Mouse (Mus musculus) heart, adult 11 months (tissue): ENCODE measurements around the gene Asxl1.
"Not testable (repeated sequence)": the region's sequence is repeated elsewhere in the genome, so short reads cannot be mapped to it uniquely, and the experiment has no call there.

Experiments used
- DNase-seq: peaks from one replicate; pipeline ENCODE4 v3.0.0; 2022

Asxl1 gene

GRCm38 (mm10) chr2:153346221-153347182 is 873 bp downstream of the Asxl1 start:
- peak; percentile 98 for DNase-seq

GRCm38 (mm10) chr2:153347183-153347781 is 1.7 kb downstream of the Asxl1 start:
- DNase-seq = peak; percentile 53

DNA sequence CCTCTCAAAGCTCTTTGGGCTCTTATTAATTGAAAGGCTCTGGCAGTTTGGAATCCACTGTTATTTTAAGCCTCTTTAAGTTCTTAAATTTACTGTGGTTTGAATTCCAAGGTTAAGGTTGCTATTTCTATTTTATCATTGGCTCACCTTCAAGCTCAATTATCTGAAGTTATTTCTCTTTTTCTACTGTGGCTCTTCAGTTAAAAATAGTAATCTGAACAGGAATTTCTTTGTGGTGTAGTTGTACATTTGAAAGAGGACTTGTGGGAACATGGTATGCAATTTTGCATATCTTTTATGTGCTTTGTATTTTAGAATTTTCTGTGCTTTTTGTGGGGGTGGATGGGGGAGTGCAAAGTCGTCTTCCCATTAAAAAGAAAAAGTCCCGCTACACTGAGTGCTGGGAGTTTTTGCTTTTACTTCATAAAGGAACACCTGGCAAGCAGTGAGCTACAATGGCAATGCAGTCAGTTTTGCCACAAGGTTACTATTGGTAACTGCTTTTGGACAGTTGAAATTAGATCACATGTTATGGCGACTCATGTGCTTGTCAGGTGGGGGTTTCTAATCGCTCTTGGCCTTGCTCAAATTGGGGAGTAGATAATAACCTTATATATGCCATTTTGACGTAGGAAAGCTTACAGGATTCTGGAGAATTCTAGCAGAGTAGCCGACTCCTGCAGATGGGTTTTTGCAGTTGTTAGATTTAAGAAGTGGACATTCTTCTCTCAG is 2.6 kb downstream of the Asxl1 start:
- no peak for DNase-seq

GRCm38 (mm10) chr2:153350552-153351181 is 5.0 kb downstream of the Asxl1 start:
- DNase-seq = no peak

DNA sequence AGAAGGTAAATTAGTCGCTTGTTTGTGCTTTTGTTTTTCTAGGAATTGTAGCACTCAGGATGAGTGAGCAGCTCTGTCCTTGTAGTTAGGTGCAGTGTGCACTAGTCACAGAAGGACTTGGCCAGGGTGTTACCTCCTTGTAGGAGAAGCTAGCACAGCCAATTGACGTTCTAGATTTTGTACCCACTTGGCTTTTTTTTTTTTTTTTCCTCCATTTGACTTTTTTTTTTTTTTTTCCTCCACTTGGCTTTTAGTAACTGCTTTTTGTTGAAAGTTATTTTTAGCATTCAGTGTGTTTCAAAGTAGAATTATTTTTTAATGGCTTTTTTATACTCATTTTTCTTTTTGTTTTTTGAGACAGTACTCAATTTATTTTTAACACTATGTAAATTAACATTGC is 9.0 kb downstream of the Asxl1 start:
- DNase-seq = no peak

- no peak for DNase-seq
Observed at GRCm38 (mm10) chr2:153356784-153357183, 11.2 kb downstream of the Asxl1 start.

DNA sequence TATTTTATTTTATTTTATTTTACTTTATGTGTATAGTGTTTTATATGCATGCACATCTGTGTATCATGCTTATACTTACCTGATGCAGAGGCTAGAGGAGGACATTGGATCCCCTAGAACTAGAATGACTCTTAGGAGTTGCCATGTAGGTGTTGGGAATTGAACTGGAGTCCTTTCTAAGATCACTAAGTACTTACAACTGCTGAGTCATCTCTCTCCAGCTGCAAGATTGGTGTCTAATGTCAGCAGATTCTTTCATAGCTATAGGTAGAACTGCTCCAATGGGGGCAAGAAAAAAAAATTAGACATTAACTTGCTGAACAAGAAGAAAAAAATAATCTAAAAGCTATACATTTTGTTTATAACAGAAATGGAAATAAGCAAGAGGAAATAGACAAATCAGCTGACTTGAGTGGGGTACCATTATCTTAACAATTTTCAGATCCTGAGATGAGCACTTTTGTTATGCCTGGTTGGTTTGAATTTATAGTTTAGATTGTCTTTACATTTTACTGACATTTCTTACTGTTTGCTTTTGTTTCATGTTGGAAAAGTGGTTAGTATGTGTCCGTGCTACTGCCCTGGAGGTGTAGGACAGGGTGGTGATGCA is 15.6 kb downstream of the Asxl1 start:
- no peak for DNase-seq

DNA sequence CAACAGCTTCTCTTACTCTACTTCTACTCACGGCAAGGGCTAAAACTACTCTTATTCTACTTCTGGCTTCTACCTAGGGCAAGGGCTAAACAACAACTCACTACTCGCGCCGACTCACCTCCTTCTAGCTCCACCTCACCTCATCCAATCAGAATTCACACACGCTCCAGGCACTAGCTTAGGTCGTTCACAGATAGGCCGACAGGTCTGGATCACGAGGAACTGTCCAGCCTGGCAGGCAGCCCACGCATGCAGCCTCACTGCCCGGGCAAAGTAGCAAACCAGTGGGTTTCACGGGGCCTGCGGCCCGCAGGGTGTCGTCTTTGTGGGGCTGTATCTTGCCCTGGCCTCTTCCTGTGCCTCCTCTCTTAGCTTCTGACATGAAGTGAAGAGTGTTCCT is 18.9 kb downstream of the Asxl1 start:
- not testable (repeated sequence) for DNase-seq

GRCm38 (mm10) chr2:153370871-153371270 is 25.2 kb downstream of the Asxl1 start:
- DNase-seq = no peak

- DNase-seq = no peak
Observed at GRCm38 (mm10) chr2:153375380-153375779, 29.8 kb downstream of the Asxl1 start.

DNA sequence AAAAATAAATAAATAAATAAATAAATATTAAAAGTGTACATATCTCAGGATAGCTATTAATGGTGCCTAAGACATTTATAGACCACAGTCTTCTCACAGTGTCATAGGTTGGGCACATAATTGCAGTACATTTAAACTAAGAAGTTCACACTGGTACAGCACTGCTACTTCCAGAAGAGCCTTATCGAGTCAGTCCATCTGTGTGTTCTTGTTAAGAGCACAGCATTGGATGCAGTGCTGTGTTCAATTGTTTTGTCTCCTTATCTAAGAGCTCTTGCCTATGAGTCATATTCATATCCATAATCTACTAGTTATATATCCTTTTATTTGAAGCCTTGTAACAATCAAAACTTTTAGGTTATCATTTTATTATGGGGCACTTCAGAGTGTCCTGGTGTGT is 34.9 kb downstream of the Asxl1 start:
- no peak for DNase-seq

DNA sequence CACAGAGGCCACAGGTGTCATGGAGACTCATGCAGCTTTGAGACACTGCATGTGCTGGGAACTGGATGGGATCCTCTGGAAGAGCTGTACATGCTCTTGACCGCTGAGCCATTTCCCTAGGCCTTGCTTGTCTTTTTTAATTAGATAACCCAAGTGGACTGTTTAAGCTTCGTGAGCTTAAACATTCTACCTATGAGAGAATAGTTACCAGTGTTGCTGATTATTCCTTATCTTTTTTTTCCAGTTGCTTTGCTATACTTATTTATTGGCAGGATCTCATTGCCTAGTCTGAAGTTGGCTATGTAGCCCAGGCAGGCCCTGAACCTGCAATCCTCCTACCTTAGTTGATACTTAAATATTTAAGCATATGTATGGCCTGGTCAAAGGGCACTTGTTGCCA is 44.2 kb downstream of the Asxl1 start:
- no peak for DNase-seq

DNA sequence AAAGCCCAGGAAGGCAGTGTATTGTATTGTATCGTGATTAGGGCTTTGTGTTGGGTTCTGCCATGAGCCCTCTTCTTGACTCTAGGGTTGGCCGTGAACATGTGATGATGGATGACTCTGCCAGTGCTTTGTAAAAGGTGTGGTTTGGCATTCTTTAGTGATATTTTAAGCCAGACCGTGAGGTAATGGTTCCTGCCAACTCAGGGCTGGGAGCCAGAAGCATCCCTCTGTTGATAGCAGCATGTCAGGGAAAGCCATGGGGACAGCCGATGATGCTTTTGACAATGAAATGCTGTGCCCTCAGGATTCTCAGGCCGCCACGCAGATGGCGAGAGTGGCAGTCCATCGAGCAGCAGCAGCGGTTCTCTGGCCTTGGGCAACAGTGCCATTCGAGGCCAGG is 47.4 kb downstream of the Asxl1 start:
- peak; percentile 91 for DNase-seq

DNA sequence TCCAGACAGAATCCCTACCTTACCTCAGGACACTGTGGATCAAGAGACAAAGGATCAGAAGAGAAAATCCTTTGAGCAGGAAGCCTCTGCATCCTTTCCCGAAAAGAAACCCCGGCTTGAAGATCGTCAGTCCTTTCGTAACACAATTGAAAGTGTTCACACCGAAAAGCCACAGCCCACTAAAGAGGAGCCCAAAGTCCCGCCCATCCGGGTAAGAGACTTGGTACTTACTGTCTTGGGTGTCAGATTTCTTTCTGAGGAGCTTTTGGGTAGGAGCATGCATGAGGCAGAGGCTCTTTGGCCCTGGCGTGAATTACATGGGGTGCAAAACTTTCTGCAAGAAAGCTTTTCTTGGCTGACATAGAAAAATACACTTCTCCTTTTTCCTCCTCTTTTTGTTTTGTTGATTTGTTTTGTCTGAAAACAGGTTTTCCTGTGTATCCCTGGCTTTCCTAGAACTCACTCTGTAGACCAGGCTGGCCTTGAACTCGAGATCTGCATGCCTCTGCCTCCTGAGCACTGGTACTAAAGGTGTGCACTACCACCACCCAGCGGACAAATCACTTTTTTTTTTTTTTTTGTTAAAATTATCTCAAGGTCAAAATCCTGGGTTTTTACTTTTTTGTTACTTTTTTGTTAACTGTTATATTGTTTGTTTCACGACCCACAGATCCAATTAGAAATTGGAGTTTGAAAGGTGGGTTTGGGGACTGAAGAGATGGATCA is 52.3 kb downstream of the Asxl1 start:
- DNase-seq = peak; percentile 60

DNA sequence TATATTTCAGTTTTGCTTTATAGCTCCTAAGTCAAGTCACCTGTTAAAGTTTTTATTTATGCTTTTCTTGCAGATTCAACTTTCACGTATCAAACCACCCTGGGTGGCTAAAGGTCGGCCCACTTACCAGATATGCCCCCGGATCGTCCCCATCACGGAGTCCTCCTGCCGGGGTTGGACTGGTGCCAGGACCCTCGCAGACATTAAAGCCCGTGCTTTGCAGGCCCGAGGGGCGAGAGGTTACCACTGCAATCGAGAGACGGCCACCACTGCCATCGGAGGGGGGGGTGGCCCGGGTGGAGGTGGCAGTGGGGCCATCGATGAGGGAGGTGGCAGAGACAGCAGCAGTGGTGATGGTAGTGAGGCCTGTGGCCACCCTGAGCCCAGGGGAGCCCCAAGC is 53.5 kb downstream of the Asxl1 start:
- DNase-seq = peak; percentile 82

- peak; percentile 88 for DNase-seq
Observed at GRCm38 (mm10) chr2:153404062-153404461, 58.4 kb downstream of the Asxl1 start.

GRCm38 (mm10) chr2:153404882-153405281 is 59.3 kb downstream of the Asxl1 start:
- DNase-seq = peak; percentile 78

DNA sequence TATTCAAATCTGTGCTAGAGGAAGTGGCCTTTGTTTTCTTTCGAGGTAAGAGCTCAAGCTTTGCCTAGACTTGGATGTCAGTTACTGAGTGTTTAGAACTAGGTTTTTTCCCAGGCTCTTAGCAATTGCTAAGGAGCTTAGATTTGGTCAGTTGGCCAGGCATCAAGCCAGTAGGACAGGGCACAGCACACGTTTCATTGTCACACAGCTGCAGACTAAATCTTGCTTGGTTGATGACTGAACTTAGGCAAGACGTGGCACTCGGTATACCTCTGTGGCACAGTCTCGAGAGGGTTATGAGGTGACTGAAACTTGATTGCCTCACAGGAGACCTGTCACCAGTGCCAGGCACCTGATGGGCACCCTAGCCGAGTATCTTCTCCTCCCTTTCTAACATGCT is 61.3 kb downstream of the Asxl1 start:
- DNase-seq = peak; percentile 59

- peak; percentile 93 for DNase-seq
Observed at GRCm38 (mm10) chr2:153408971-153409370, 63.3 kb downstream of the Asxl1 start.

DNA sequence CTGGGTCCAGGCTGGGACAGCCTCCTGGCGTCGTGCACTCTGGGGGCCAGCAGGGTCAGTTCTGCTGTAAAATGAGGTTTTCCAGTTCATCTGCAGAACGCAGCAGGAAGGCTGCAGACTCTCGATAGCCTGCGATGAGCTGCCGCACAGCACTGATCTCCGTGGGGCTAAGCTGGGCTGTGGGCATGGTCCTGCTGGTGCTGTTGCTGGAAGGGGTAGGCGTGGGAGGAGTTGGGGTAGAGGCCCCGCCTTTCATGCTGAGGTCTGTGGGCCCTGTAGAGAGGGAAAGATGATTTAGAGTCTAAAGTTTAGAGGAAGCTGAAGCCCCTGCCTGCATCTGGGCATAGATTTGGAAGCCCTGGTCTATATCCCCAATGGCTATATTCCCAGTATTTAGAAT is 65.9 kb downstream of the Asxl1 start:
- DNase-seq = no peak

DNA sequence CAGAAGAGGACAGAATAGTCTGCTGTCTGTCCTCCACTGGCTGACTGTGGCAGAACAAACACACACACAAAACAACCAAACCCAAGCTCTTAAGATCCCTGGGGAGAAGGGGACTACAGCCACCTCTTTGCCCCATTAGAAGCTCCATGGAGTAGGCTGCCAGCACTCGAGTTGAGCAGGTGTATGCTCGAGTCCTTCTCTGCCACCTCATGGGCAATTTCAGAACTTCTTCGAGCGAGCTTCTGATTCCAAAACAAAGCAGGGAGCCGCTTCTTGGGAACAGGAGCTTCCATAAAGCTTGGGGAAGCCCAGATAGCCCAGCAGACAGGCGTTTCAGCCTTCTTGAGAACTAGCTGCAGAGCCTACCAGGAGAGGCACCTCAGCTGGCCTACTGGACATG is 66.9 kb downstream of the Asxl1 start:
- no peak for DNase-seq

DNA sequence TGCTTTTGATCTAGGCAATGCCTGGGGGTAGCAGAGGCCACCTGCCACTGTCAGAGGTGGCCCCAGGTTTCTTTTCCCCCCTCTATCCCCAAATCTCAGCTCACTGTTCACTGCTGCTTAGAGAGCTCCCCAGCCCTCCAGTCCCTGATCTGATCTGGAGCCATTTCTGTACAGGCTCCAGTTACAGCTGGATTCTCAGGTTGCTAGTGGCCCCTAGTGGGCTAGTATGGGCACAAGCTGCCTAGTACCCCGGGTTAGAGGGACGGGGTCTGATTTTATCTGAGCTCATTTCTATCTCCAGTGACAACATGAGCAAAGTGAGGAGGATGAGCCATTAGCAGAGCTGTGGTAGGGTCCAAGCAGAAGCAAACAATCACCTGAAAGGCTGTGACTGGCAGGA is 69.0 kb downstream of the Asxl1 start:
- no peak for DNase-seq
